Mouse (Mus musculus): ENCODE measurements around the gene Asna1. TPM values are rescaled to one million over a fixed set of nuclear protein-coding genes. Genes with fewer than 3 reads are reported as not detected.
A peak's percentile ranks its signal among the peaks of the same experiment; 100 is the strongest.

The Asna1 gene
- total and polyA plus RNA-seq, 3 experiments, result 58.5 to 104 (median 71.8) TPM

DNA sequence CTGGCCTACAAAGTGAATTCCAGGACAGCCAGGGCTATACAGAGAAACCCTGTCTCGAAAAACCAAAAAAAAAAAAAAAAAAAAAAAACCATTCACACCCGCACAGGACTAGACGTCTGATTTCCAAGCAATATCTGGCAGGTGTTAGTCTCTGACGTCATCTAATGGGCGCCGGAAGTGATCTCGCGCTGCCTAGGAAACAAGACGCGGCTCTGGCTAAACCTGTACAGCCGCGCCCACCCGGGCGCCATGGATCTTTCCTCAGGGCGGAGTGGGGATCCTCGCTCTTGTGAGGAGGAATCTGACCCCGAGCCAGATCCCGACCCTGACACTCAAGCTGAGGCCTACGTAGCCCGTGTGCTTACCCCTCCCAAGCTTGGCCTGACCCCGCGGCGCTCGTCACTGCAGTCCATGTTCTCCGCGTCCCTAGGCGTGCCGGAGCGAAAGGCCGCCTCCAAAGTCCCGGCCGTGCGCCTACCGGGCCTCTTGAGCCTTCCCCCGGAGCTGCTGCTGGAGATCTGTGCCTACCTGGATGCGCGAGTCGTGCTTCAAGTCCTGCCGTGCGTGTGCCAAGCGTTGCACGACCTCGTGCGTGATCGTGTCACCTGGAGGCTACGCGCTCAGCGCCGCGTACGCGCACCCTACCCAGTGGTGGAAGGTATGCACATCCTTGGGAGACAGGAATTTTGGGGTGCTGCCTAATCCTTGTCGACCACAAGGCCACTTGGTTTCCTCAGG, 35.0 kb upstream of the Asna1 start, which contains the start of gene Fbxw9:
Gene Fbxw9, plus strand, starts transcription at position 177 of the 738 bp plus-strand sequence.
- H3K4me3 ChIP-seq, result peak within 1 kb of the TSS; percentile 84
- no peak for TF ChIP-seq CTCF (IDR thresholded peaks at IDR 0.05)
- no peak for TF ChIP-seq EP300 (IDR thresholded peaks at IDR 0.05; ENCODE audit: insufficient read depth, low read depth, low read length)
- 0 out of 2 replicates have a peak, but pooled peaks have one; percentile 33 for TF ChIP-seq POLR2A (IDR thresholded peaks at IDR 0.05; ENCODE audit: insufficient read depth, low read depth, low read length)
- peak; percentile 89 to 90 for DNase-seq
- whole genome bisulfite sequencing, result under 1% methylated on average over 53 of the region's 53 CpGs
- H3K36me3 ChIP-seq (ENCODE audit: control insufficient read depth, insufficient read depth, low read length), result no peaks in the 10 kb centered on the region
- no peaks in the 10 kb centered on the region; the same call in 1 of the 2 replicates for H3K79me2 ChIP-seq (replicated peaks; ENCODE audit: control insufficient read depth, insufficient read depth, low read length)
- H3K27me3 ChIP-seq (ENCODE audit: control insufficient read depth, insufficient read depth, low read length), result no peaks in the 10 kb centered on the region
- H3K4me1 ChIP-seq (ENCODE audit: control insufficient read depth, insufficient read depth, low read length), result no peaks in the 10 kb centered on the region; the same call in 1 of the 2 replicates
- H3K27ac ChIP-seq, result peak within 1 kb of the TSS; percentile 53
- peak within 1 kb of the TSS; percentile 57 for H3K9ac ChIP-seq (ENCODE audit: low read depth, low read length)
- intact Hi-C loops (cut with DNase I), result loop anchor here (1.0 kb wide), 1 partner anchor 11 kb away; the partner anchor contains the start of gene Dhps

DNA sequence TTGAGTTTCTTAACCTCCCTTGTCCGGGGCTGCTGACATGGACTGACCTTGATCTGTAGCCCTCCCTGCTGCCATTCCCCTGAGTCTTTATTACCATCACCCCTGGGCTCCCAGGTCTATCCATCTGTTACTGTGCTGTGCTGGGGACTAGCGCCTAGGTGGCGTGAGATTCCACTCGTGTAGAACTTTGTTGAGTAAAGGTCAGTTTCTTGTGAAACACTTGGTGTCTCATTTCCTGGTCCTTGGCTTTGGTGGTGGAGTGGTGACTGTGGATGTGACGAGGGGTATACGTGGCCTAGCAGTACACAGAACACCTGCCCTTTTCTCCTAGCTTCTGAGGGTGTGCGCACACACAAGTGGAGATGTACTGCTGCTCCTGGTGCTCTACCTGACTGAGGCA, 32.3 kb upstream of the Asna1 start:
- H3K4me1 ChIP-seq (ENCODE audit: control insufficient read depth, insufficient read depth, low read length), result no peaks in the 10 kb centered on the region; the same call in 1 of the 2 replicates
- H3K4me3 ChIP-seq, result no peak overlapping the region
- no peak for DNase-seq
- intact Hi-C loops (cut with DNase I), result no loop called here
- TF ChIP-seq EP300 (IDR thresholded peaks at IDR 0.05; ENCODE audit: insufficient read depth, low read depth, low read length) (no peak), POLR2A (IDR thresholded peaks at IDR 0.05; ENCODE audit: insufficient read depth, low read depth, low read length) (no peak), CTCF (IDR thresholded peaks at IDR 0.05) (no peak)
- H3K27ac ChIP-seq, result no peak overlapping the region
- 81% methylated on average over 7 of the region's 7 CpGs for whole genome bisulfite sequencing
- no peak overlapping the region for H3K9ac ChIP-seq (ENCODE audit: low read depth, low read length)
- no peaks in the 10 kb centered on the region for H3K36me3 ChIP-seq (ENCODE audit: control insufficient read depth, insufficient read depth, low read length)
- no peaks in the 10 kb centered on the region for H3K27me3 ChIP-seq (ENCODE audit: control insufficient read depth, insufficient read depth, low read length)
- no peaks in the 10 kb centered on the region; the same call in 1 of the 2 replicates for H3K79me2 ChIP-seq (replicated peaks; ENCODE audit: control insufficient read depth, insufficient read depth, low read length)

DNA sequence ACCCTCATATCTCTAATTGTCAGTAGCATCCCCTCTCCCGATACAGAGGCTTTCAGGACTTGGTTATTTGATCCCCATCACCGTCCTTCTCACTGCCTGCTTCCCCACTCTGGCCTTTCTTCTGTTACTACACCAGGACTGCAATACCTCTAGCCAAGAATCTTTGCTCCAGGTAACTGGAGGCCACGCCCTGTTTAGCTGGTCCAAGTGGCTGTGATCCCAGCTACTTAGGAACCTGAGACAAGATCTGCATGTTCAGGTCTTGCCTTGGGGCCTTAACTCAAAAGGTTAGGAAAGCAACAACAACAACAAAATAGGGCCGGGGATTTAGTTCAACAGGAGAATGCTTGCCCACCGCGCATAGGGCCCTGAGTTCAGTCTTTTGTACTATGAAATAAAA, 18.5 kb upstream of the Asna1 start:
- Histone ChIP-seq H3K9ac (ENCODE audit: low read depth, low read length) (no peak overlapping the region), H3K79me2 (replicated peaks; ENCODE audit: control insufficient read depth, insufficient read depth, low read length) (peaks cover 5% of the 10 kb centered on the region), H3K36me3 (ENCODE audit: control insufficient read depth, insufficient read depth, low read length) (no peaks in the 10 kb centered on the region), H3K27ac (no peak overlapping the region), H3K4me1 (ENCODE audit: control insufficient read depth, insufficient read depth, low read length) (no peaks in the 10 kb centered on the region; the same call in 1 of the 2 replicates), H3K27me3 (ENCODE audit: control insufficient read depth, insufficient read depth, low read length) (no peaks in the 10 kb centered on the region), H3K4me3 (no peak overlapping the region)
- DNase-seq, result no peak
- 95% methylated on average over 6 of the region's 6 CpGs for WGBS
- TF ChIP-seq CTCF (IDR thresholded peaks at IDR 0.05) (no peak), POLR2A (IDR thresholded peaks at IDR 0.05; ENCODE audit: insufficient read depth, low read depth, low read length) (no peak), EP300 (IDR thresholded peaks at IDR 0.05; ENCODE audit: insufficient read depth, low read depth, low read length) (no peak)
- intact Hi-C loops (cut with DNase I), result no loop called here

DNA sequence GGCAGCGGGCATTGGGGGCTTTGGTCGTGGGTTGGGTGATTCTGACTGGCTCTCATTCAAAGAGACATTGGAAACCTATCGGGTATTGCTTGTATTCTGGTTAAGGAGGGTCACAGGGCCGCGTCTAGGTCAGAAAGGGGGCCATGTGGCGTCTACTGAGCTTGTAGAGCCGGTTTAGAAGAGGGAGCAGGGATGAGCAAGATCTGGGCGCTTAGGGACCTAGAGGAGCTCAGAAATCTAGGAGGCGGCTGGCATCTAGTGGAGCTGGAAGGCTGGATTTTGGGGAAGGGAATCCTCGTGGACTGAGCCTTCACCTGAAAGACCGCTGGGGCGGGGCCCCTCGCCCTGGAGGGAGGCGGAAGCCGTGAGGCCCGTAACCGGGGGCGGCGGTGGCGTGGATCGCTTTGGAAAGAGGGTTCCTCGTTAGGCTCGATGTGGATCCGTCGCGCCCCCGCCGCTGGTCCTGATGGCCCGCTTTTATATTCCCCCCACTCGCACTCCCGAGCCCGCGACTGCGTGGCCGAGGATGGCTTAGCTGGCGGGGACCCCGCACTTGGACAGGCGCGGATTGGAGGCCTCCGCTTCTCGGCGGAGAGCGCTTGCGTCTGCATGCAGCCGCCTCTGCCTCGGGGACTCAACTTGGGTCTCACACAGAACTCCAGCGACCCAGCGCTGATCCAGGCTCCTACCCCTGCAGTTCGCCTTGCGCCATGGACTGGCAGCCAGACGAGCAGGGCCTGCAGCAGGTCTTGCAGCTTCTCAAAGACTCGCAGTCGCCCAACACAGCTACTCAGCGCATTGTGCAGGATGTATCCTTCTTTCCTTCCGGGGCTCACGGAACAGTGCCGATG, 12.8 kb upstream of the Asna1 start:
- Histone ChIP-seq H3K36me3 (ENCODE audit: control insufficient read depth, insufficient read depth, low read length) (peaks cover under 1% of the 10 kb centered on the region; the same call in 1 of the 2 replicates), H3K79me2 (replicated peaks; ENCODE audit: control insufficient read depth, insufficient read depth, low read length) (peaks cover 5% of the 10 kb centered on the region), H3K27ac (peak overlapping the region; percentile 96), H3K4me1 (ENCODE audit: control insufficient read depth, insufficient read depth, low read length) (peaks cover 6% of the 10 kb centered on the region), H3K4me3 (peak overlapping the region; percentile 76), H3K27me3 (ENCODE audit: control insufficient read depth, insufficient read depth, low read length) (no peaks in the 10 kb centered on the region), H3K9ac (ENCODE audit: low read depth, low read length) (peak overlapping the region; percentile 94)
- WGBS, result under 1% methylated on average over 57 of the region's 57 CpGs
- peak; percentile 68 to 71 for DNase-seq
- no peak for TF ChIP-seq EP300 (IDR thresholded peaks at IDR 0.05; ENCODE audit: insufficient read depth, low read depth, low read length)
- no peak for TF ChIP-seq POLR2A (IDR thresholded peaks at IDR 0.05; ENCODE audit: insufficient read depth, low read depth, low read length)
- TF ChIP-seq CTCF (IDR thresholded peaks at IDR 0.05), result no peak
- intact Hi-C loops (cut with DNase I), result loop anchor here (5.0 kb wide), 1 partner anchor 34 kb away; the partner anchor contains the start of gene Dhps

DNA sequence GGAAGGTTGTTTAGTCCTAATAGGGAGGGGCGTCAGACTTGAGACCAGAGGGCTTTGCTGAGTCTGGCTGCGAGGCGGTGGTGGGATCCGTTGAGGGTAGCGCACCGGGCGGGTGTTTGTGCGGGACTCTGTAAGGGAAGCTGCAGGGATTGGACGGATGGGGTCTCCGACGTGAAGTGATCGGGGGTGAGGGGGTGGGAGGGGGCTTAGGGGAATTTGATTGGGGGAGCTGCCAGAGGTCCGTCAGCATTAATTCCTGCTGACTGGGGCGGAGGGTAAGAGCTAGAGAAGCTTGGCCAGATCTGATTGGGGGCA, 12.2 kb upstream of the Asna1 start:
- H3K27me3 ChIP-seq (ENCODE audit: control insufficient read depth, insufficient read depth, low read length), result no peaks in the 10 kb centered on the region
- peaks cover 5% of the 10 kb centered on the region for H3K79me2 ChIP-seq (replicated peaks; ENCODE audit: control insufficient read depth, insufficient read depth, low read length)
- 1% methylated on average over 14 of the region's 14 CpGs for WGBS
- peak overlapping the region; percentile 96 for H3K27ac ChIP-seq
- peaks cover 7% of the 10 kb centered on the region for H3K4me1 ChIP-seq (ENCODE audit: control insufficient read depth, insufficient read depth, low read length)
- intact Hi-C loops (cut with DNase I), result loop anchor here (5.0 kb wide), 1 partner anchor 35 kb away; the partner anchor contains the start of gene Dhps
- peak overlapping the region; percentile 94 for H3K9ac ChIP-seq (ENCODE audit: low read depth, low read length)
- TF ChIP-seq EP300 (IDR thresholded peaks at IDR 0.05; ENCODE audit: insufficient read depth, low read depth, low read length), result no peak
- no peak for TF ChIP-seq POLR2A (IDR thresholded peaks at IDR 0.05; ENCODE audit: insufficient read depth, low read depth, low read length)
- no peak for TF ChIP-seq CTCF (IDR thresholded peaks at IDR 0.05)
- H3K4me3 ChIP-seq, result peak overlapping the region; percentile 76
- DNase-seq, result no peak
- H3K36me3 ChIP-seq (ENCODE audit: control insufficient read depth, insufficient read depth, low read length), result peaks cover 5% of the 10 kb centered on the region
